Mouse (Mus musculus) embryonic facial prominence, embryonic 13.5 days (tissue): ENCODE measurements around the gene Morn3. TPM values are rescaled to one million over a fixed set of nuclear protein-coding genes. Genes with fewer than 3 reads are reported as not detected.

Experiments
- ATAC-seq: fragments of 200-750 bp; cut with Nextera tagmentation; 2 replicates; pipeline ENCODE4 v1.8.0; 2017; ENCODE audit warnings: low read depth; ENCODE audit not compliant: insufficient number of reproducible peaks, insufficient read depth, low FRiP score, low TSS enrichment
- H3K27ac ChIP-seq: fragments of 300-500 bp; sonication (generic); 2 replicates; pipeline ENCODE4 v1.5.1; 2015; ENCODE audit warnings: moderate library complexity, mild to moderate bottlenecking, inconsistent platforms
- H3K27me3 ChIP-seq: fragments of 300-500 bp; sonication (generic); 2 replicates; pipeline ENCODE4 v1.6.1; 2015; ENCODE audit warnings: mild to moderate bottlenecking, inconsistent platforms
- H3K36me3 ChIP-seq: fragments of 300-500 bp; sonication (generic); 2 replicates; pipeline ENCODE4 v1.6.1; 2015; ENCODE audit warnings: mild to moderate bottlenecking, inconsistent platforms
- H3K4me1 ChIP-seq: fragments of 300-500 bp; sonication (generic); 2 replicates; pipeline ENCODE4 v1.6.1; 2015; ENCODE audit warnings: inconsistent platforms
- H3K4me2 ChIP-seq: fragments of 300-500 bp; sonication (generic); 2 replicates; pipeline ENCODE4 v1.6.1; 2015; ENCODE audit warnings: moderate library complexity, mild to moderate bottlenecking, inconsistent platforms
- H3K4me3 ChIP-seq: fragments of 300-500 bp; sonication (generic); 2 replicates; pipeline ENCODE4 v1.5.1; 2015; ENCODE audit warnings: mild to moderate bottlenecking, inconsistent platforms
- H3K9ac ChIP-seq: fragments of 300-500 bp; sonication (generic); 2 replicates; pipeline ENCODE4 v1.6.1; 2015; ENCODE audit warnings: mild to moderate bottlenecking, inconsistent platforms
- H3K9me3 ChIP-seq: fragments of 300-500 bp; sonication (generic); 2 replicates; pipeline ENCODE4 v1.6.1; 2016; ENCODE audit warnings: inconsistent platforms
- WGBS: fragments of 180-500 bp; shearing (Covaris S2); methylation state at CpG from one replicate; pipeline ENCODE4 v1.1.7; 2015; ENCODE audit warnings: mixed read lengths; 5-methylcytosine and 5-hydroxymethylcytosine counted together
- polyA plus RNA-seq: library from polyadenylated mRNA; unstranded; fragments of >200 nt; fragmentation: Nextera tagmentation; extraction: Ambion mirVana; gene quantifications from 2 replicates; pipeline ENCODE4 v1.2.1, GENCODE M21; 2015

The Morn3 gene
- polyA plus RNA-seq, 1 experiment from 2014 or later, result not detected

- Histone ChIP-seq H3K4me3 (no peak overlapping the region), H3K9me3 (no peaks in the 10 kb centered on the region), H3K27me3 (no peaks in the 10 kb centered on the region), H3K4me1 (peaks cover 10% of the 10 kb centered on the region), H3K27ac (no peak overlapping the region), H3K9ac (no peak overlapping the region), H3K36me3 (peaks cover 18% of the 10 kb centered on the region; the same call in 1 of the 2 replicates), H3K4me2 (no peak overlapping the region)
- WGBS, result 36% methylated on average over 6 of the region's 6 CpGs
- no peak for ATAC-seq
These were observed 11.3 kb downstream of the Morn3 start for GRCm38 (mm10) chr5:123035564-123035963.

DNA sequence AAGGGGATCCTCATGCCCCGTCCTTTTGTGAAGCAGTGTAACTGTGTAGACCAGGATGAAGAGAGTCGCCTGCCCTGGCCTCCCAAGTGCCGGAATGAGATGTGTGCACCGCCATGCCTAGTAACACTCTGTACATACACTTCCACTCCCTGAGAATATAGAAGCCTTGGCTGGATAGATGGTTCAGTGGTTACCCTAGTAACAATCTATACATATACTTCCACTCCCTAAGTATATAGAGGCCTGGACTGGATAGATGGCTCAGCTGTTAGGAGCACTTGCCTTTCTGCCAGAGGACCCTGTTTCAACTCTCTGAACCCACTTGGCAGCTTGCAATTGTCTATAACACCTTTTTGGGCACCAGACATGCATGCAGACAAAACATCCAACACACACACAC is 11.7 kb downstream of the Morn3 start:
- ATAC-seq, result no peak
- Histone ChIP-seq H3K27me3 (no peaks in the 10 kb centered on the region), H3K27ac (no peak overlapping the region), H3K4me3 (no peak overlapping the region), H3K36me3 (peaks cover 18% of the 10 kb centered on the region; the same call in 1 of the 2 replicates), H3K4me1 (peaks cover 10% of the 10 kb centered on the region), H3K9ac (no peak overlapping the region), H3K4me2 (no peak overlapping the region), H3K9me3 (no peaks in the 10 kb centered on the region)
- WGBS, result 92% methylated on average over 4 of the region's 4 CpGs

GRCm38 (mm10) chr5:123033646-123034160 is 13.1 kb downstream of the Morn3 start:
- peaks cover 28% of the 10 kb centered on the region for H3K36me3 ChIP-seq
- 69% methylated on average over 7 of the region's 7 CpGs for WGBS
- peaks cover 2% of the 10 kb centered on the region; the same call in 1 of the 2 replicates for H3K4me1 ChIP-seq
- H3K27me3 ChIP-seq, result no peaks in the 10 kb centered on the region
- H3K9me3 ChIP-seq, result no peaks in the 10 kb centered on the region
- no peak for ATAC-seq
- no peak overlapping the region for H3K4me2 ChIP-seq
- H3K9ac ChIP-seq, result no peak overlapping the region
- no peak overlapping the region for H3K27ac ChIP-seq
- no peak overlapping the region for H3K4me3 ChIP-seq

- Histone ChIP-seq H3K9me3 (no peaks in the 10 kb centered on the region), H3K4me3 (no peak overlapping the region), H3K27me3 (no peaks in the 10 kb centered on the region), H3K4me1 (peaks cover 10% of the 10 kb centered on the region), H3K27ac (no peak overlapping the region), H3K9ac (no peak overlapping the region), H3K4me2 (no peak overlapping the region), H3K36me3 (peaks cover 28% of the 10 kb centered on the region)
- WGBS, result 95% methylated on average over 3 of the region's 3 CpGs
- ATAC-seq, result no peak
These were observed 15.5 kb downstream of the Morn3 start for GRCm38 (mm10) chr5:123031312-123031711.

DNA sequence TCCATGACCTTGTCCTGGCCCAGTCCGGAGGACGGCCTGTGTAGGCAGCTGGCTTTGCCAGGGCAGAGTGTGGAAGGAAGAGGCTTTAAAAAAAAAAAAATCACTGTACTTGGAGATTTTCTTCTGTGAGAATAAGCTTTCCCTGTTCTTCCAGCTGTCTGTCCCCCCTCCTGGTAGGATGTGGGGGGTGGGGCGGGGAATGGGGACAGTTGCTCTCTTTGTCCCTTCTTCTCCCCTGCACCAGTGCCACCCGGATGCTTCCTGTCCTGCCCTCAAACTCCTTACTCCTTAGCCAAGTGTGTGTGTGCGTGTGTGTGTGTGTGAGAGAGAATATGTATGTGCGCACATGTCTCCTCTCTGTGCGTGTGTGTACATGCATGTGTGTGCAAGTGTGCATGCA is 17.1 kb downstream of the Morn3 start:
- WGBS, result 63% methylated on average over 7 of the region's 7 CpGs
- Histone ChIP-seq H3K27me3 (no peaks in the 10 kb centered on the region), H3K4me2 (no peak overlapping the region), H3K9me3 (no peaks in the 10 kb centered on the region), H3K4me3 (no peak overlapping the region), H3K9ac (no peak overlapping the region), H3K36me3 (peaks cover 28% of the 10 kb centered on the region), H3K4me1 (peaks cover 12% of the 10 kb centered on the region), H3K27ac (no peak overlapping the region)
- no peak for ATAC-seq

DNA sequence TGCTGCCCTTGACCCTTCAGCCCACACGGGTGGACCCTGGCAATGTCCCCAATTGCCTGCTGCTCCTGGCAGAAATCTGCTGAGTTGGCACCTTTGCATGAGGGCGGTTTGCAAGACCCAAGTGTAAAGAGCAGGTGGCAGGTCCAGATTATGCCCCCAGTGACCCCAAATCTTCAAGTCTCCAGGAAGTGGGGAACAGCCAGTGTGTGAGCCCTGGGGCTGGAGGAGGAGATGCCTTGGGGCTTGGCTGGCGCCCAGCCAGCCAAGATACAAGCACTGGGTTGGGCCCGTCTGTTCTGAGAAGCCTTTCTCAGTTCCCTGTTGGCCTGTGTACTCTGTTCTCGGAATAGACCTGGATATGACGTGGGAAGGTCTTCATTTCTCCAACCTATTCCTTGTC is 19.4 kb downstream of the Morn3 start:
- no peak overlapping the region for H3K9ac ChIP-seq
- peaks cover 26% of the 10 kb centered on the region for H3K36me3 ChIP-seq
- no peak overlapping the region for H3K4me2 ChIP-seq
- peaks cover 12% of the 10 kb centered on the region for H3K4me1 ChIP-seq
- no peak overlapping the region for H3K4me3 ChIP-seq
- no peaks in the 10 kb centered on the region for H3K27me3 ChIP-seq
- ATAC-seq, result no peak
- no peak overlapping the region for H3K27ac ChIP-seq
- no peaks in the 10 kb centered on the region for H3K9me3 ChIP-seq
- 74% methylated on average over 6 of the region's 6 CpGs for WGBS

- Histone ChIP-seq H3K27me3 (no peaks in the 10 kb centered on the region), H3K4me3 (no peak overlapping the region), H3K9me3 (no peaks in the 10 kb centered on the region), H3K4me2 (no peak overlapping the region), H3K9ac (no peak overlapping the region), H3K27ac (no peak overlapping the region), H3K36me3 (peaks cover 16% of the 10 kb centered on the region), H3K4me1 (peaks cover 12% of the 10 kb centered on the region)
- ATAC-seq, result no peak
- WGBS, result 61% methylated on average over 6 of the region's 6 CpGs
These were observed 20.4 kb downstream of the Morn3 start for GRCm38 (mm10) chr5:123026414-123026813.

- no peaks in the 10 kb centered on the region for H3K27me3 ChIP-seq
- H3K4me2 ChIP-seq, result no peak overlapping the region
- H3K9ac ChIP-seq, result no peak overlapping the region
- no peak for ATAC-seq
- peaks cover 12% of the 10 kb centered on the region for H3K4me1 ChIP-seq
- H3K36me3 ChIP-seq, result peaks cover 10% of the 10 kb centered on the region
- WGBS, result 84% methylated on average over 9 of the region's 9 CpGs
- no peak overlapping the region for H3K27ac ChIP-seq
- no peaks in the 10 kb centered on the region for H3K9me3 ChIP-seq
- no peak overlapping the region for H3K4me3 ChIP-seq
These were observed 21.7 kb downstream of the Morn3 start for GRCm38 (mm10) chr5:123024965-123025573.

DNA sequence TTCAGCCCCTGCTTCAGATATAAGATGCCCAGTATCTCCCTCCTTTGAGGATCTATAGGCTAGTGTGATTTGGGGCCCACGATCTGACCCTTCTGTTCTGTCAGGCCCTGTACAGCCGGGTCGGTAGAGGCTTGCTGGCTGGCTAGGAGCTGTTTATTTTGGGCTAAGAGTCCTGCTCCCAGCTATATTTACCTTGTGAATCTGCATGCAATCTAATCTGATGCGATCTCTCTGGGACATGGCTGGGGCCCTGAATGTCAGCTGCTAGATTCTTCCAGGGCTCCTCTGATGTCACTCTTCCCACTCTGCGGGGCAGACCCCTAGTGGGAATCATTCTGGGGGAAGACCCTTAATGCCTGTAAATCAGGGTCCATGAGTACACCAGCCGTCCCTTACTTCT is 22.5 kb downstream of the Morn3 start:
- Histone ChIP-seq H3K4me2 (no peak overlapping the region), H3K4me3 (no peak overlapping the region), H3K9ac (no peak overlapping the region), H3K4me1 (peaks cover 18% of the 10 kb centered on the region), H3K36me3 (peaks cover 4% of the 10 kb centered on the region), H3K9me3 (no peaks in the 10 kb centered on the region), H3K27ac (no peak overlapping the region), H3K27me3 (no peaks in the 10 kb centered on the region)
- 88% methylated on average over 6 of the region's 6 CpGs for WGBS
- no peak for ATAC-seq

- no peak overlapping the region for H3K27ac ChIP-seq
These were observed 23.8 kb downstream of the Morn3 start for GRCm38 (mm10) chr5:123023049-123023448.

GRCm38 (mm10) chr5:123021438-123021837 is 25.4 kb downstream of the Morn3 start:
- Histone ChIP-seq H3K4me2 (no peak overlapping the region), H3K4me1 (peaks cover 25% of the 10 kb centered on the region), H3K9ac (no peak overlapping the region), H3K4me3 (no peak overlapping the region), H3K27ac (no peak overlapping the region), H3K36me3 (no peaks in the 10 kb centered on the region), H3K9me3 (no peaks in the 10 kb centered on the region), H3K27me3 (no peaks in the 10 kb centered on the region)
- no peak for ATAC-seq
- WGBS, result 88% methylated on average over 7 of the region's 7 CpGs

More at GRCm38 (mm10) chr5:123023049-123023448, 23.8 kb downstream of the Morn3 start:
- no peak for ATAC-seq
- Histone ChIP-seq H3K9me3 (no peaks in the 10 kb centered on the region), H3K36me3 (no peaks in the 10 kb centered on the region), H3K4me1 (peaks cover 31% of the 10 kb centered on the region), H3K27me3 (no peaks in the 10 kb centered on the region), H3K9ac (no peak overlapping the region), H3K4me3 (no peak overlapping the region), H3K4me2 (no peak overlapping the region)
- 85% methylated on average over 6 of the region's 6 CpGs for WGBS

DNA sequence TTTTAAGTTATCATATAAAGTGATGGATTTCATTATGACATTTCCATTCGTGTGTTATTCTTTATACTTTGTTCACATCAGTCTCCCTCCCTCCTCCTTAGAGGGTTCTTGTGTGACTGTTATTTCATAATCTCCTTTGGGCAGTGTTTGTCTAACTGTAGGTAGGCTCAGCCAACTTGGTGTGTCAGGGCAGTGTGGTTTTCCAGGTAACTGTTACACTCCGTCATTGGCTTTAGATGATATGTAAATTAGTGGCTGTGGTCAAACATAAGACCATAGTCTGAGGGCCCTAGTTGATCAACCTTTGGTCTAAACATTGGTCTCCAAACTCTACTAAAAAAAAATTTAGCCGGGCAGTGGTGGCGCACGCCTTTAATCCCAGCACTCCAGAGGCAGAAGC is 26.4 kb downstream of the Morn3 start:
- H3K27ac ChIP-seq, result no peak overlapping the region
- no peak overlapping the region for H3K9ac ChIP-seq
- WGBS, result 90% methylated on average over 5 of the region's 5 CpGs
- peaks cover 29% of the 10 kb centered on the region for H3K4me1 ChIP-seq
- H3K36me3 ChIP-seq, result no peaks in the 10 kb centered on the region
- no peak overlapping the region for H3K4me2 ChIP-seq
- no peaks in the 10 kb centered on the region for H3K9me3 ChIP-seq
- no peak overlapping the region for H3K4me3 ChIP-seq
- no peak for ATAC-seq
- H3K27me3 ChIP-seq, result no peaks in the 10 kb centered on the region
